Mouse (Mus musculus) MEL (cell line): Measurements from ENCODE around the gene Arpc3. TPM values are rescaled to one million over a fixed set of nuclear protein-coding genes. Genes with fewer than 3 reads are reported as not detected.

Experiments
- DNase-seq: peaks from one replicate; pipeline ENCODE4 v3.0.0; 2011; ENCODE audit warnings: low read depth, low spot score
- H3K27ac ChIP-seq: 2 replicates; pipeline ENCODE4 v1.5.1; 2012; ENCODE audit warnings: low read depth, mild to moderate bottlenecking, control low read depth, low read length, moderate library complexity; ENCODE audit not compliant: control insufficient read depth
- H3K27me3 ChIP-seq, 2 experiments: fragments of 150-350 bp in 1 of 2; sonication (generic) in 1 of 2; 2 replicates each; pipeline ENCODE4 v1.6.1; 2012; ENCODE audit warnings: low read length in 2 of 2, mild to moderate bottlenecking in 2 of 2, improper control_type of control experiment in 1 of 2, moderate library complexity in 1 of 2; ENCODE audit not compliant: insufficient read depth in 2 of 2, control insufficient read depth in 1 of 2
- H3K36me3 ChIP-seq, 2 experiments: 2 replicates each; pipeline ENCODE4 v1.6.1; 2012 to 2014; ENCODE audit warnings: low read length in 2 of 2, improper control_type of control experiment in 1 of 2, inconsistent platforms in 1 of 2, mild to moderate bottlenecking in 1 of 2; ENCODE audit not compliant: insufficient read depth in 2 of 2, control insufficient read depth in 1 of 2
- H3K4me1 ChIP-seq, 2 experiments: fragments of 150-350 bp in 1 of 2; sonication (generic) in 1 of 2; 2 replicates each; pipeline ENCODE4 v1.6.1; 2012; ENCODE audit warnings: low read length in 2 of 2, improper control_type of control experiment in 1 of 2, mild to moderate bottlenecking in 1 of 2; ENCODE audit not compliant: insufficient read depth in 2 of 2, control insufficient read depth in 1 of 2
- H3K4me3 ChIP-seq, 2 experiments: fragments of 150-350 bp in 1 of 2; sonication (generic) in 1 of 2; 2 replicates each; pipeline ENCODE4 v1.5.1; 2012; ENCODE audit warnings: low read depth in 2 of 2, low read length in 2 of 2, mild to moderate bottlenecking in 2 of 2, moderate library complexity in 2 of 2, control low read depth in 1 of 2, improper control_type of control experiment in 1 of 2; ENCODE audit not compliant: control insufficient read depth in 1 of 2, insufficient read depth in 1 of 2
- H3K79me2 ChIP-seq: 2 replicates; pipeline ENCODE4 v1.6.1; 2012; ENCODE audit warnings: mild to moderate bottlenecking, low read length, moderate library complexity; ENCODE audit not compliant: control insufficient read depth, poor library complexity, insufficient read depth
- H3K9ac ChIP-seq: 2 replicates; pipeline ENCODE4 v1.6.1; 2012; ENCODE audit warnings: low read depth, mild to moderate bottlenecking, control low read depth, low read length, moderate library complexity; ENCODE audit not compliant: control insufficient read depth, poor library complexity, severe bottlenecking
- H3K9me3 ChIP-seq: fragments of 150-350 bp; sonication (generic); replicated peaks from 2 replicates; pipeline ENCODE4 v1.6.1; 2012; ENCODE audit warnings: mild to moderate bottlenecking, low read length, improper control_type of control experiment, moderate library complexity; ENCODE audit not compliant: insufficient read depth
- CTCF ChIP-seq, 3 experiments: IDR thresholded peaks in 2 of 3; conservative IDR thresholded peaks in 1 of 3; 2 replicates each; pipeline ENCODE4 v1.5.1; 2011 to 2012; ENCODE audit warnings: low read length in 3 of 3, low read depth in 2 of 3, mild to moderate bottlenecking in 2 of 3, improper control_type of control experiment in 1 of 3, inconsistent platforms in 1 of 3, mixed read lengths in 1 of 3, moderate library complexity in 1 of 3; ENCODE audit not compliant: control insufficient read depth in 1 of 3, insufficient read depth in 1 of 3, poor library complexity in 1 of 3, severe bottlenecking in 1 of 3
- E2F4 ChIP-seq: IDR thresholded peaks from 2 replicates; pipeline ENCODE4 v1.6.1; 2011; ENCODE audit warnings: low read depth, low read length, improper control_type of control experiment, borderline replicate concordance
- EP300 ChIP-seq, 2 experiments: IDR thresholded peaks; 2 replicates each; pipeline ENCODE4 v1.6.1; 2011; ENCODE audit warnings: improper control_type of control experiment in 2 of 2, low read length in 2 of 2, low read depth in 1 of 2, mild to moderate bottlenecking in 1 of 2
- JUND ChIP-seq: IDR thresholded peaks from 2 replicates; pipeline ENCODE4 v1.6.1; 2011; ENCODE audit warnings: low read depth, mild to moderate bottlenecking, improper control_type of control experiment, low read length
- KAT2A ChIP-seq: conservative IDR thresholded peaks from 2 replicates; pipeline ENCODE4 v1.6.1; 2012; ENCODE audit warnings: low read depth, low read length, improper control_type of control experiment, inconsistent platforms
- MAFK ChIP-seq: IDR thresholded peaks from 2 replicates; pipeline ENCODE4 v1.6.1; 2011; ENCODE audit warnings: low read depth, mild to moderate bottlenecking, low read length, improper control_type of control experiment, borderline replicate concordance
- MAX ChIP-seq: IDR thresholded peaks from 2 replicates; pipeline ENCODE4 v1.6.1; 2011; ENCODE audit warnings: low read length, improper control_type of control experiment
- MAZ ChIP-seq: IDR thresholded peaks from 2 replicates; pipeline ENCODE4 v1.6.1; 2012; ENCODE audit warnings: low read depth, mild to moderate bottlenecking, inconsistent platforms, low read length, improper control_type of control experiment
- MYC ChIP-seq: IDR thresholded peaks from 2 replicates; pipeline ENCODE4 v1.6.1; 2011; ENCODE audit warnings: low read depth, mild to moderate bottlenecking, low read length, improper control_type of control experiment, moderate library complexity
- NRF1 ChIP-seq: IDR thresholded peaks from 2 replicates; pipeline ENCODE4 v1.6.1; 2014; ENCODE audit warnings: low read depth, mild to moderate bottlenecking, inconsistent platforms, low read length, improper control_type of control experiment, moderate library complexity; ENCODE audit not compliant: poor library complexity, insufficient read depth, severe bottlenecking
- RAD21 ChIP-seq: IDR thresholded peaks from 2 replicates; pipeline ENCODE4 v1.6.1; 2011; ENCODE audit warnings: mild to moderate bottlenecking, low read depth, low read length, improper control_type of control experiment
- SIN3A ChIP-seq: IDR thresholded peaks from 2 replicates; pipeline ENCODE4 v1.6.1; 2012; ENCODE audit warnings: low read length, improper control_type of control experiment, inconsistent platforms
- SMC3 ChIP-seq: IDR thresholded peaks from 2 replicates; pipeline ENCODE4 v1.6.1; 2011; ENCODE audit warnings: low read depth, low read length, improper control_type of control experiment
- TAL1 ChIP-seq: IDR thresholded peaks from 2 replicates; pipeline ENCODE4 v1.6.1; 2012; ENCODE audit warnings: mild to moderate bottlenecking, inconsistent platforms, low read length, moderate library complexity, mixed read lengths
- TCF12 ChIP-seq: IDR thresholded peaks from 2 replicates; pipeline ENCODE4 v1.6.1; 2014; ENCODE audit warnings: low read depth, mild to moderate bottlenecking, inconsistent platforms, low read length, improper control_type of control experiment, moderate library complexity
- USF2 ChIP-seq, 2 experiments: IDR thresholded peaks; 2 replicates each; pipeline ENCODE4 v1.6.1; 2011 to 2012; ENCODE audit warnings: improper control_type of control experiment in 2 of 2, low read length in 2 of 2, borderline replicate concordance in 1 of 2, inconsistent platforms in 1 of 2, low read depth in 1 of 2, mild to moderate bottlenecking in 1 of 2; ENCODE audit not compliant: insufficient read depth in 1 of 2
- ZC3H11A ChIP-seq: IDR thresholded peaks from 2 replicates; pipeline ENCODE4 v1.6.1; 2012; ENCODE audit warnings: low read depth, mild to moderate bottlenecking, inconsistent platforms, low read length, improper control_type of control experiment
- polyA plus RNA-seq, 2 experiments: library from polyadenylated mRNA; stranded (reverse) in 1 of 2; unstranded in 1 of 2; fragments of >175 nt in 1 of 2; fragments of >200 nt in 1 of 2; gene quantifications; 2 replicates each; pipeline versions ENCODE4 v1.2.1 to v1.2.4; 2012; ENCODE audit warnings: low replicate concordance in 2 of 2, low read depth in 1 of 2; ENCODE audit not compliant: insufficient read length in 2 of 2, insufficient read depth in 1 of 2, missing spikeins in 1 of 2
- total RNA-seq: library from RNA; depleted of rRNA; stranded (reverse); fragments of 300-350 nt; gene quantifications from 2 replicates; pipeline ENCODE4 v1.2.3, GENCODE M21; 2012

Gene Arpc3
- total and polyA plus RNA-seq, 3 experiments, result 365 to 1,109 (median 433) TPM

DNA sequence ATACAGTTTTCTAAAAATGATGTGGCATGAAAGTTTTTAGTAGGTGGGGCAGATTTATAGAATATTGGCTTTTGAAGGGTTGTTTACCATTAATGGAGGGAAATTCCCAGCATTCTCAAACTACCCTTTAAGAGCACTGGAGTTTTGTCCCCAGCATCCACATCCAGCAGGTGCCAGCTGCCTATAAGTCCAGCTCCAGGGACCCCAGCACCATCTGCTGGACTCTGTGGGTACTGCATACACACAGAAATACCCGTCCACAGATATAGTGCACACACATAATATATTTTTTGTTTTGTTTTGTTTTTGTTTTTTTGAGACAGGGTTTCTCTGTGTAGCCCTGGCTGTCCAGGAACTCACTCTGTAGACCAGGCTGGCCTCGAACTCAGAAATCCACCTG, 2.2 kb downstream of the Arpc3 start:
- no peaks in the 10 kb centered on the region for H3K9me3 ChIP-seq
- H3K27ac ChIP-seq, result no peak overlapping the region
- peaks cover 38% of the 10 kb centered on the region for H3K79me2 ChIP-seq
- peaks cover 7 to 10% of the 10 kb centered on the region in 2 experiments for H3K36me3 ChIP-seq
- DNase-seq, result peak; percentile 83
- no peaks in the 10 kb centered on the region for H3K27me3 ChIP-seq
- TF ChIP-seq NRF1, result no peak
- TF ChIP-seq SIN3A, result peak; percentile 51; the same call in 1 of the 2 replicates
- peak; percentile 43; the same call in 1 of the 2 replicates for TF ChIP-seq ZC3H11A
- TF ChIP-seq CTCF (IDR thresholded peaks at IDR 0.05 in 2 of 3, conservative IDR thresholded peaks at IDR 0.05 in 1 of 3; ENCODE audit: control insufficient read depth in 1 of 3, insufficient read depth in 1 of 3, low read depth in 2 of 3, low read length in 3 of 3, poor library complexity in 1 of 3, severe bottlenecking in 1 of 3), result peak; percentile 75 to 79 (median 75)
- peak; percentile 61 for TF ChIP-seq RAD21
- no peak for TF ChIP-seq MAFK
- peak; percentile 74 for TF ChIP-seq SMC3
- H3K4me1 ChIP-seq, result peaks cover 0 to 11% of the 10 kb centered on the region in 2 experiments; a peak in 2 of 4 replicates
- H3K4me3 ChIP-seq, result no peak overlapping the region
- H3K9ac ChIP-seq, result no peak overlapping the region

DNA sequence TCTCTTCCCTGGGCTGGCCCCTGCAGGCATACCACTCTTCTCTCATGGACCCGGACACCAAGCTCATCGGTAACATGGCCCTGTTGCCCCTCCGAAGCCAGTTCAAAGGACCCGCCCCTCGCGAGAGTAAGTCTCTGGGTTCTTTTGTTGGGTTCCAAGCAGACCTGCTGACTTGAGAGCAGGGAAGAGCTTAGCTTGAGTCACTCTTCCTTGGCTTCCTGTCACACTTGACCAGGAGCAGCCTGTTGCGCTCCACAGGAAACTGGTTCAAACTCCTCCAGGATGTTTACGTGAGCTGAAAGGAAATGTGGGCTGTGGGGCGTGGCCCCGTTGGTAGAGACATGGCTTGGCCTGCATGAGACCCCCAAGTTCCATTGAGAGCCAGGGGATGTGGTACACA, 5.1 kb downstream of the Arpc3 start:
- peaks cover 0 to 7% of the 10 kb centered on the region in 2 experiments; a peak in 2 of 4 replicates for H3K4me1 ChIP-seq
- TF ChIP-seq SIN3A (no peak), E2F4 (no peak), JUND (no peak), SMC3 (no peak), EP300 (IDR thresholded peaks at IDR 0.05; ENCODE audit: low read depth in 1 of 2, low read length in 2 of 2) (no peak), TCF12 (no peak), MYC (no peak), KAT2A (no peak), TAL1 (no peak), MAX (no peak)
- H3K9ac ChIP-seq, result no peak overlapping the region
- no peak for DNase-seq
- H3K4me3 ChIP-seq, result no peak overlapping the region
- H3K27ac ChIP-seq, result no peak overlapping the region
- H3K36me3 ChIP-seq, result peaks cover 5 to 11% of the 10 kb centered on the region in 2 experiments
- peaks cover 41% of the 10 kb centered on the region for H3K79me2 ChIP-seq
- no peaks in the 10 kb centered on the region for H3K27me3 ChIP-seq
- H3K9me3 ChIP-seq, result no peaks in the 10 kb centered on the region

DNA sequence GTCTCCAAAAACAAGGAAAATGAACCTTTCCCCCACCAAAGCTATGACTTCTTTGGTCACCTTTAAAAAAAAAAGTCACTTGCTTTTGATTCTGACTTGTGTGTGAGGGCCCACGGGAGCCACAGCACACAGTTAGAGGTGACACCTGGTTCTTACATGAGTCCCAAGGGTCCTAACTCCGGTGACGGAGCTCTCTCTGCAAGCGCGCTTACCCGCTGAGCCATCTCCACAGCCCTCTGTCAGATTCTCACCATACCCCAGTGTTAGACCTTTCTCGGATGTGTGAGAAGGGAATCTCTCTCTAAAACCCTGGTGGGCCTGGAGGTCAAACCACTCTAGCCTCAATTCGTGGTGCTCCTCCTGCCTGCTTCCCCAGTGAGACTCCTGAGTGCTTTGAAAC, 5.8 kb downstream of the Arpc3 start:
- no peak for DNase-seq
- Histone ChIP-seq H3K4me1 (peaks cover 0 to 6% of the 10 kb centered on the region in 2 experiments; a peak in 2 of 4 replicates), H3K9ac (no peak overlapping the region), H3K27me3 (no peaks in the 10 kb centered on the region), H3K9me3 (no peaks in the 10 kb centered on the region), H3K36me3 (peaks cover 5 to 15% of the 10 kb centered on the region in 2 experiments), H3K79me2 (peaks cover 34% of the 10 kb centered on the region), H3K4me3 (no peak overlapping the region), H3K27ac (no peak overlapping the region)
- TF ChIP-seq MAZ (no peak), RAD21 (no peak), USF2 (IDR thresholded peaks at IDR 0.05; ENCODE audit: borderline replicate concordance in 1 of 2, insufficient read depth in 1 of 2, low read depth in 1 of 2, low read length in 2 of 2) (no peak)
